Mouse (Mus musculus) thymus, postnatal 36 days (tissue): ENCODE measurements around the gene Atf2.
"Not testable (repeated sequence)": the region's sequence is repeated elsewhere in the genome, so short reads cannot be mapped to it uniquely, and the experiment has no call there.

Source experiments
- DNase-seq, 2 experiments: peaks; one replicate each; pipeline ENCODE4 v3.0.0; 2022; ENCODE audit warnings: mixed read lengths in 2 of 2

The Atf2 gene

DNA sequence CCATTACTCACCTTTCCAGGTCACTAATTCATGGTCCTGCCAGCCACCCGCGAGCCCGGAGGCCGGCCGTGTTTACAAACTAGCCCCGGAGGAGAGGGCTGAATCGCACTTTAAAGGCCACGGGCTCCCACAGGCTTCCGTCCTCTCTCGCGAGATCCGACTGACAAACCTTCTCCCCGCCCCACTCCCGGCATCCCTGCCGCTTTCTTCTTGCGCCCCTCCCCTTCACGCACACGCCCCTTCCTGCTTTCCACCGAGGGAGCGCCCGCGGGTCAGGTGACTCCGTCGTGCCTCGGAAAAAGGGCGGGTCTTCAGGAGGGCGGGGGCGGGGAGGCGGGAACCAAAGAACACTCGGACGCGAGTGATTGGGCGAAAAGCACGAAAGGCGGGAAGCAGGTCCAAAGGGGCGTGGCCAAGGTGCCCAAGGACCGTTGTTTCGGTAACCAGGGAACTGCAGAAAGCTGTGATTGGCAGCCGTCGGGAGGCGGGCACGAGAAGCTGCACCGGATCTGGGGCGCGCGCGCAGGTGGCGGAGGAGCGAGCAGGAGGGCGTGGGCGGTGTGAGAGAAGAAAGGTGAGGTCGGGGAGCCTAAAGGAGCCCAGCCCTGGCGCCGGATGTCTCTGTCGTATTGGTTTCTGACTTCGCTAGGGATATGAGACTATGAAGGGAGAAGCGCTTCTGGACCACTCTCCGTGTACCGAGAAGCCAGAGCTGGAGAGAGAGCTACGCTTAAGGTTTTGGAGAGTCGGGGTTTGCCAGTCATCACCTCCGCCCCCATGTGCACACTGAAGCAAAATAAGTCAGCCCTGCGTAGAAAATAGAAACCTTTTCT, at the start of gene Atf2:
Gene Atf2, minus strand, starts transcription at position 176 of the 833 bp plus-strand sequence.
- peak; percentile 99 to 100 for DNase-seq

DNA sequence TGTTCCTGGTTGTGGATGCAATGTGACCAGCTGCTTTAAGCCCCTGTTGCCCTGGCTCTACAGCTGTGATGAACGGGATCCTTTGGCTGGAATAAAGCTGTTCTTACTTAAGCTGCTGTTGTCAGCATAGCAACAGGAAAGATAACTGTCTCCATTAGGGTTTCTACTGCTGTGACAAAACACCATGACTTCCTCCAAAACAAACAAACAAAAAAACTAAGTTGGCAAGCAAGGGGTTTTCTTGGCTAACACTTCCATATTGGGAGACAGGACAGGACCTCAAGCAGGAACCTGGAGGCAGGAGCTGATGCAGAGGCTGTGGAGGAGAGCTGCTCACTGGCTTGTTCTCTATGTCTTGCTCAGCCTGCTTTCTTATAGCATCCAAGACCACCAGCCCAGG, 48.8 kb upstream of the Atf2 start:
- no peak for DNase-seq

DNA sequence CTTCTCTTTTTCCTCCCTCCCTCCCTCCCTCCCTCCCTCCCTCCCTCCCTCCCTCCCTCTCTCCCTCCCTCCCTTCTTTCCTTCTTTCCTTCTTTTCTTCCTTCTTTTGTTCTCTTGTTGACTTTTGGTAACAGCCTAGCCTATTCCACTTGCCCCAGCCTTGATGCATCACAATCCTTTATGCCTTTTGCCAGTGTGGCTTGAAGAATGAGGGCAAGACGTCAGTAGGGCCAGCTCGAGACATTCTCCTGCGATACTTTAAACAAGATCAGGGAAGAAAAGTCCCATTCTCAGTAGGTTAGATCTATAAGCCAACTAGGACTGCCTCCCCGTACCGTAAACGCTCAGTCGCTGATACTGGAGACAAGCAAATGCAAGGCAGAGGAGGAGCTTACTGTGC, 48.0 kb upstream of the Atf2 start:
- no peak for DNase-seq

DNA sequence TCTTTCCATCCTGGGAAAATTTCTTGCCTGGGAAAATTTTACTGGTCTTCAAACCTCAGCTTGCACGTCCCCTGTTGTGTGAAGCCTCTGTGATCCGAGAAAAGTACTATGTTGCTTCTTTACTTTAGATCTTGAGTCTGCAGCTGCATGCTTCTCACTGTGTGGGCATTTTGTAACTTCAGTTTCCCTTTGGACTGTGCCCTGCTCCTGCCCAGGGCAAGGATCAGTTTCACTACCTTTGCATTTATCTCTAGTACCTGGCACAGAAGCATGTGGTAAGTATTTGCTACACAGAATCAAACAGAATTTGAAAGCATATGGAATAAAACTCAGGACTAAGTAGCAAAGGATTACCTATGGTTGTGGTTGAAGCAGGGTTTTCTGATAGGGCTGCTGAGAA, 46.5 kb upstream of the Atf2 start:
- no peak for DNase-seq

DNA sequence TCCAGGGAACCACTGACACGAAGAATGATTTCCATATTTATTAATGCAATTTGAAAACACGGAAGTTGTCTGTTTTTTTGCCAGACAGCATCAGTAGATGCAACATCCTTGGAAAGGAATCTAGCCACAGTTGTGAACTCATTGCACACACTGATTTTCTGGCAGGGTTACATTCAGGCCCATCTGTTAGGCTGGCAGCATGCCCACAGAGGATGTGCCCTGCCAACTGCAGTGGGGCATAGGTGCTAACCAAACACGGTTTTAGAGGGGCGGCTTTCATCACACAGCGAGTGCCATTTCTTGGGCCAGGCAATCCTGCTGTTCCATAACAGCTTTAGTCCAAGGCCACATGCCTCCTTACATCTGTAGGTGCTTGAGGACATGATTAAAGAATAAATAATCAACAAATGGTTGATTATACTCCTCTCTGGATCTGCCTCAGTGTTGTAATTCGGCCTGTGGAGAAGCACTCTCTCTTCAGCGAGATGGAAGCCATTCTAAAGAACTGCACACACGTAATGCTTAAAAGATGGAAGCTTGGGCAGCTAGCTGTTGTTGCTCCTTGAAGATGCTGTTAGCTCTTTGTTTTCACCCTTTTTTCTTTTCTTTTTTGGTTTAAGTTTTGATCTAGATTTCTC, 40.4 kb upstream of the Atf2 start:
- no peak for DNase-seq

DNA sequence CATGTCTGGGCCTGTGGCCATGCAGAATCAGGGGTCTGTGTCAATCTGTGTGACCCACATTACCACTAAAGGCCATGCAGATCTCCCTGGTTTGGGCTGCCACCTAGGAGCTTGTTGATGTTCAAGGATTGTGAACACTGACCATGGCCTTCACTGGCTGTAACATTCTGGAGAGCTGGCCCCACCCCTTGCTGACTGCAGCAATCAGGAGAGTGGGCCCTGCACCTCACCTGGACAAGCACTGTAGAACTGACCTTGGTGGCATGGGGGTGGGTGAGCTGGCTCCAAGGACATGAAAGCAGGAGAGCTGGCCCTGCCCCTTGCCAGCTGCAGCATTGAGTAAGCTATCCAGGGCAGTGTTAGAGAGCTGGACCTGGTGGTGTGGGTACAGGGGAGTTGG, 35.3 kb upstream of the Atf2 start:
- DNase-seq: no peak

DNA sequence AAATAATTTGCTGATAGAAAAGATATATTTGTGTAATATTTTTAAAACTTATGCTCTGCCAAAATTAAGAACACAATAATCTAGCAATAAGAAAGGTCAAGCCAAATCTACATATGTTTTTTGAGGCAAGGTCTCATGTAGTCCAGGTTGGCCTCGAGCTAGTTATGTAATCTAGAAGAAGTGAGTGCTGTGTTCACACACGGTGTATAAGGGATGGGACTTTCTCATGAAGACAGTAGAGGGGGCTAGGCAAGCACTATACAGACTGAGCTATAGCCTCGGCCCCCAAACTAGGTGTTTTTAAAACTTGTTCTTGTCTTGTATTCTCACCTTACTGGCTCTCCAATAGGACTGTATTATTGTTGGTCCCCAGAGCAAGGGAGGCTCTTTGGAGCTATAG, 33.1 kb upstream of the Atf2 start:
- no peak for DNase-seq

DNA sequence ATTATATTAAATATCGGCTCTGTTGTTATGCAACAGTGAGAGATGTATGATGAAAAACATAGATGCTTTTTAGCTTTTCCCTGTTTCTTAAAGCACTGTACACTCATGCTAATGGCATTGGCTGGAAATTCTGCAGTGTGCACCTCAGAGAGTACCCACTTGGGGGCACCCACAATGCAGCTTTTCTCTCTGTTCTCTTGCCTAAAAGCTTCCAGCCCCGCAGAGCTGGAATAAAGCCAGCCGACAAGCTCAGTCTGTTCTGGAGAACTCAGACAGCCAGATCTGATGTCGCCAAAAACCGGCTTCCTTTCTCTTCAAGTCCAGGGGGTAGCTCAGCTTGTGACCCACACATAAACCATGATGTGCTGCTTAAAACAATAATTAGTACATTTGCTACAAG, 32.6 kb upstream of the Atf2 start:
- no peak for DNase-seq

DNA sequence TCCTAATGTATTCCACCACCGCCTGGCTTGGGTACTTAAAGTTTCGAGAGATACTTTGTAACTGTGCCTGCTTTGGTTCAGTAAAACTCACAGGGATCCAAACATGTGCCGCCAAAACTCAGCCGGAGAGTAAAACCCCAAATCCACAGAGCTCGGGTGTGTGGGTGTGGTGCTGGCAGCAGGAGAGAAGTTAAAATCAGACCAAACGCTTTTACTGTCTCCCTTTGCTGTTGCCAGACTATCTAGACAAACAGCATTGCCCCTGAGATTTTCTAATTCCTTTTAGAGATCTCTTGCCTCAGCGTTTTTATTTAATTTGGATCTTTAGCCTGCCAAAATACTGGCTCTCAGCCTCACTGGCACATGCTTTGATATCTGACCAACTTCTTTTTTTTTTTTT, 27.2 kb upstream of the Atf2 start:
- DNase-seq: no peak

DNA sequence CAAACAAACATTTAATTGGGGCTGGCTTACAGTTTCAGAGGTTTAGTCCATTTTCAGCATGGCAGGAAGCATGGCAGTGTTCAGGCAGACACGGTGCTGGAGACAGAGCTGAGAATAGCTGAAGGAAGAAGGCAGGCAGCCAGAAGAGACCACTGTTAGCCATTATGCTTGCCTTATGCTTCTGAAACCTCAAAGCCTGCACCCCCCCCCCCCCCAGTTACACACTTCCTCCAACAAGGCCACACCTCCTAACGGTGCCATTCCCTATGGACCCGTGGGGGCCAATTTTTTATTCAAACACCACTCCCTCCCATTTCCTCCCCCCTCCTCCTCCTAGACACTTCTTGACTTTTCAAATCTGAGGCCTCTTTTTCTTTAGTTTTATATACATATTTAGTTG, 19.8 kb upstream of the Atf2 start:
- DNase-seq: no peak

DNA sequence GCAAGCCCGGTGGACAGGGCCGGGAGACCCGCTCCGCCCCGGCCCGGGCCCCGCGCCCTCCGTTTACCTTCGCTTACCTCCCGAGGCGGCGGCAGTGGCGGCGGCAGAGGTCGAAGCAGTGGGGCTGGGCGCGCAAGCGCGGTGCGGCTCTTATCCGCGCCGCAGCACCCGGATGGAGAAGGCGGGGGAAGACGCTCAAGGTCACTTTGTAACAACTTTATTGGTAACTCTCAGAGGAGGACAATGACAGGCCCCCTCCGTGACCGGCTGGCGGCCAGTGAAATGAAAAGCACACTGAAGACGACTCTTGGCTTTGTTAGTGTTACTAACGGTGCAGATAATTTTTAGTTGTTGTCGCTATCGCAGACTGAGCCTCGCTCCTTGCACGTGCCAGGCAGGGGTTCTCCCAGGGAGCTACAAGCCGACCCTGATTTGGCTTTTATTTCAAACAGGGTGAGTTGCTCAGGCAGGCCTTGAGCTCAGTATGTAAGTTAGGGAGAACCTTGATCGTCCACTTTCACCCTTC, 18.8 kb upstream of the Atf2 start, which contains the start of gene Atp5g3:
Gene Atp5g3, minus strand, starts transcription at position 152 of the 526 bp plus-strand sequence.
- DNase-seq: peak; percentile 91 to 93

DNA sequence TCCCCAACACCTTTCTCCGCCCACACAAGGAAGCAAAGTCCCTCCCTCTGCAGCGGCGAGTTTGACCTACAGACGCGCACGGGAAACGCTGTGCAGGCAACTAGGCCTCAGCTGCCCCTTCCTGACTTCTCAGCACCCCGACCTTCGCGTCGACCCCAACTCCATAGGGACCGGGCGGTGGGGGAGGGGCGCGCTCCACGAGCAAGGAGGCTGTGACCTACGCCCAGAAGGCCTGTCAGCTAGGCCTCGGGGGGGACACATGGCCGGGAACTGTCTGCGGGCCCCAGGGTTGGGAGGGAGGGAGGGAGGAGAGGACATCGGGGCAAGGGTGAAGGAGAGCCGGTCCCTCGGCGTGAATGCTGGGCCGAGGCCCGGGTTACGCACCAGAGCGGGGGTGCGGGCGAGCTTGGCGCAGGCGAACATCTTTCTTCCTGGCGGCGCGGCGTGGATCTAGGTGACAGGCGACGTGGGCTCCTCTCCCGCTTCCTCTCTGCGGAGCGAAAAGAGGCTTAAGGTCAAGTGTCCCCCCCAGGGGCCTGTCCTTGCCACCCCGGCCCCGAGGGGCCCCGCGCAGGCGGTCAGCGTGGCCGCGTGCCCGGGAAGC, 18.2 kb upstream of the Atf2 start:
- peak; percentile 52 to 67 for DNase-seq

DNA sequence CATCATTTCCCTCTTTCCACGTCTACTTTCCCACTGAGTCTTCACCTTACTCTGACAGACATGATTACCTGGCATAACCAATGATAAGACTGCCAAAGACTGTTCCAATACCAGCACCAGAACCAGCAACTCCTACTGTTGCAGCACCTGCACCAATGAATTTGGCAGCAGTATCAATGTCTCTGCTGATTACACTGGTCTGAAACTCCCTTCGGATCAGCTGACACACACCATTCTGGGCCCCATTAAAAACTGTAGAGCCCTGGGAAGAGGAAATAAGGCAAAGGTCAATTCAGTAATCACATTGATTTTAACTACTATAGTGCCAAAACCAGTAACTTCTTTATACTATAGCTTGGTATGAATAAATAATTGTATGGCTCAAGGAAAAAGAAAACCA, 16.7 kb upstream of the Atf2 start:
- no peak for DNase-seq

DNA sequence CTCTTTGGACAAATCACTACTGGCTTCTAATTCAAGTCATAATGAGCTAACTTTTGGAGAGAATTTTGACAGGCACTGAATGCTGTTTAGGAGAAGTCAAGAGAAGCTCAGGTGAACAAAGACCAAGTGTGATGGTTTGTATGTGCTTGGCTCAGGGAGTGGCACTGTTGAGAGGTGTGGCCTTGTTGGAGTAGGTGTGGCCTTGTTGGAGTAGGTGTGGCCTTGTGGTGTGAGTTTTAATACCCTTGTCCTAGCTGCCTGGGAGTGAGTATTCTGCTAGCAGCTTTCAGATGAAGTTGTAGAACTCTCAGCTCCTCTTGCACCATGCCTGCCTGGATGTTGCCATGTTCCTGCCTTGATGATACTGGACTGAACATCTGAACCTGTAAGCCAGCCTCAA, 12.2 kb upstream of the Atf2 start:
- not testable (repeated sequence) for DNase-seq

DNA sequence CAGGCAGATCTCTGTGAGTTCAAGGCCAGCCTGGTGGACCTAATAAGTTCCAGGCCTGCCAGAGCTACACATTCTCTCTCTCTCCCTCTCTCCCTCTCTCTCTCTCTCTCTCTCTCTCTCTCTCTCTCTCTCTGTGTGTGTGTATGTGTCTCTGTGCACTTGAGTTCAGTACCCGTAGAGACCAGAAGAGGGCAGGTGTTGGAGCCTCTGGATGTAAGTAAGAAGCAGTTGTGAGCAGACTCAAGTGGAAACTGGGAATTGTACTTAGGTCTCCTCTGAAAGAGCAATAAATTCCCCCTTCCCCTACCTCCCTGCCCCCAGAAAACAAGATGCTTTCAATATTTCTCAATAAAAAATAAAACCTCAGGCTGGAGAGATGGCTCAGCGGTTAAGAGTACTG, 11.1 kb upstream of the Atf2 start:
- no peak for DNase-seq

DNA sequence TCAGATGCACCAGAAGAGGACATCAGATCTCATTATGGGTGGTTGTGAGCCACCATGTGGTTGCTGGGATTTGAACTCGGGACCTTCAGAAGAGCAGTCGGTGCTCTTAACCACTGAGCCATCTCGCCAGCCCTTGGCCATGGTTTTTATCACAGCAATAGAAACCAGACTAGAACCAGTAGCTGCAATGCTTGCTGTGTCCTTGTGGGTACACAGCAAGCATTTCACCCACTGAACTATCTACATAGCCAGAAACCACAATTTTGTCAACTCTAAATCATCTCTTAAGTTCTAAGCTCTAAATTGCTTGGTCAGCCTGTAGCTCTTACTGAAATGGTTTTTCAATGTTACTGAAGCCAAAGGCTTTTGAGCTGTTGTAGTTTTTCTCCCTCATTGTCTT, 9.9 kb upstream of the Atf2 start:
- not testable (repeated sequence) for DNase-seq

DNA sequence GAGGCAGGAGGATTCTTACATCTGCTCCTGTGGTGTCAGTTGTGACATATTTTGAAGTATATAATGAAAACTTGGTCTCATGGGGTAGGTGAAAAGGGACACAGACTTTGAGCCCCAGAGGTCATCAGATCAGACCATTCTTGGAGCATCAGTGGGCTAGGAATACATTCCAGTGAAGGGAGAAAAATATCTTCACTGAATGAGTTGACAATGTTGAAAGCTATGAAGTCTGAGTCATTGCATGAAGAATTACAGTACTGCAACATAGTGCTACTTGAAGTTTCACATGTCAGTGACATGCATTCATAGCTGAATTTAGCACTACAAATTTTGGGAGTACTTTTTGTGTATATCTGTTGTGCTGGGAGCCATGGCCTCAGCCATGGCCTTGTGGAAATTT, 8.7 kb upstream of the Atf2 start:
- no peak for DNase-seq

DNA sequence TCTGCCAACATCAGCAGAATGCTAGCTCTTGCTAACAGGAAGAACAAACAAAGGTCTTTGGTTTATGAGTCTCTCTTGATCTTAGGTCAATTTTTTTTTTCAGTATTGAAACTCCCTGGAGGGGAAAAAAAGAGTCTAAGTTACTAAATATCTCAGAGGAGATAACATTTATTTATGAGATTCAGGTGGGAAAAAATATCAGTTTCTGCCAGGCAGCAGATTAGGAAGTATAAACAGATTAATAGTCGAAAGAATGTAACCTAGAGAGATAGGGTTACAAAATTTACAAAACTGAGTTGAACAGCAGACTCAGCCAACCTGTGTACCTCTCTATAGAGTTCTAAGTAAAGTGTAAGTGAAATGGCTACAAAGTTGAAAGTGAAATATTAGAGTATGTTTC, 7.9 kb upstream of the Atf2 start:
- DNase-seq: no peak

DNA sequence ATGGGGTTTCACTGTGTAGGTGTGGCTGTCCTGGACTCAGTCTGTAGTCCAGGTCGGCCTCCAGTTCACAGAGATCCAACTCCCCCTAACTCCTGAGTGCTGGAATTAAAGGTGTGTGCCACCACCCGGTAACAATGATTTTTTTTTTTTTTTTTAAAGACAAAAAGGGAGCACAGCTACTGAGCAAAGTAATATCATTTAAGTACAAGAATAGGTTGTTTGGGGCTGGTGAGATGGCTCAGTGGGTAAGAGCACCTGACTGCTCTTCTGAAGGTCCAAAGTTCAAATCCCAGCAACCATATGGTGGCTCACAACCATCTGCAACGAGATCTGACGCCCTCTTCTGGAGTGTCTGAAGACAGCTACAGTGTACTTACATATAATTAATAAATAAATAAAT, 4.5 kb upstream of the Atf2 start:
- not testable (repeated sequence) for DNase-seq

DNA sequence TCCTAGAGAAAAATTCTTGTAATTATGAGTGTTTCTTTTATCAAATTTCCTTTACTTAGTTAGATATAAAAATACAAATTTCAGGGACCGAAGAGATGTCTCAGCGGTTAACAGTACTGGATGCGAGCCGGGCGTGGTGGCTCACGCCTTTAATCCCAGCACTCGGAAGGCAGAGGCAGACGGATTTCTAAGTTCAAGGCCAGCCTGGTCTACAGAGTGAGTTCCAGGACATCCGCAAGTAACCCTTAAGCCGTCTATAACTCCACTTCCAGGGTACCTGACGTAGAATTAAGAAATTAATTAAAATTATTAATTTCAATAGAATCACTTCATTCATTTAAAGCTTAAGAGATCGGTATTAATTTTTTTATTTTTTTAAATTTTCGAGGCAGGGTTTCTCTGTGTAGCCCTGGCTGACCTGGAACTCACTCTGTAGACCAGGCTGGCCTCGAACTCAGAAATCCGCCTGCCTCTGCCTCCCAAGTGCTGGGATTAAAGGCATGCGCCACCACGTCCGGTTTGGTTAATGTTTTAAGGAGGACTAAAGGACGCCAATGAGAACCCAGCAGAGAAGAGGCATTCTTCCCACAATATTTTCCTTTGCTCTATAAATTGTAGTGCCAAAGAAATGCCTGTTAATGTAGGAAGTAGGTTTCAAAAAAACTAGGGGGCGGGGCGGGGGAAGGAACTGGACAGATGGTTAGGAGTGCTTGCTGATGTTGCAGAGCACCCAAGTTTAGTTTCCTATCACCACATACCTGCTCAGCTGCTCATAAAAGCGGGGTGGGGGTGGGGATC, 1.2 kb upstream of the Atf2 start:
- DNase-seq: peak in 1 of 2 experiments; percentile 16

DNA sequence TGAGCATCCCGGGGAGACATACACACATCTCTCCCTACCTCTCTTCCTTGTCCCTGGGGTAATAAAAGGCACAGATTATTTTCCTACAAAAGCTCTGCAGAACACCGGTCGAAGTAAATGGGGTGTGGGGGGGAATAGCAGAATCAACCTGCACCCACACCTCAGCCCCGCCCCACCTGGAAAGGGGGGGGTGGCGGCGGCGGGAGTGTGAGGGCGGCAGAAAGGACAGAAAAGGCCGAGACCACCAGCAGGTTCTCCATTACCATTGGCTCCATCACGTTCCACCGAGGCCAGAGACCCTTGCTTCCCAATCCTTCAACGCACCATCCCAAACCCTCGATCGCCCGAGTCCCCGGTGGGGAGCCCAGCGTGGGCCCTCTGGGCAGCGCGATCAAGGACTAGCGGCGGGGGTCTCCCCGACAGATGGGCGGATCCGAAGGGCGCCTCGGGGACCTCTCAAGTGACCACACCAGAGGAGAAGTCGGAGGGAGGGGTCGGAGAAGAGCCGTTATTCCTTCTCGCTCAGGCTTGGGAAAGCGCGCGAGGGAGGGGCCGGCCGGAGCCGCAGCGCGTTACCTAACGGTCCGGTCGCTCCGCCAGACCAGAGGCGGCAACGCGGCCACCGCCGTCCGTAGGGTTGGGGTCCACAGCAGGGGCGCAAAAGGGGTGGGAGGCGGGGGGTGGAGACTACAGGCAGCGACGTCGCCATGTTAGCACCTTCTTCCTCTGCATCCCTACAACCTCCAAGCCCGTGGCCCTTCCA, 557 bp downstream of the Atf2 start:
- DNase-seq: no peak

DNA sequence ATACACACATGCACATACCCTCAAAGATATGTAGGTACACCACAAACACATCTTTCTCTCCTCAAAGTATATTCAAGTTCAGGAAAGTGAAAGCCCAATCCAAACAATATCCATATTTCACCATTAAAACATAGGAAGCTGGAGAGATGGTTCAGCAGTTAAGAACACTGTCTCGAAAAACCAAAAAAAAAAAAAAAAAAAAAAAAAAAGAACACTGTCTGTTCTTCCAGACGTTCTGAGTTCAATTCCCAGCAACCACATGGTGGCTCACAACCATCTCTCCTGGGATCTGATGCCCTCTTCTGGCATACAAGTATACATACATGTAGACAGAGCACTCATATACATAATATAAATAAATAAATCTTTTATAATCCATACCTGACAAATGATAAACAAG, 6.4 kb downstream of the Atf2 start:
- no peak for DNase-seq
